Mouse (Mus musculus) mouse trophoblast stem cell (cell line): ENCODE data around the gene Bin2.
"Not testable (repeated sequence)": the region's sequence is repeated elsewhere in the genome, so short reads cannot be mapped to it uniquely, and the experiment has no call there.

ENCODE experiments used
- in situ Hi-C, 2 experiments: fragments of 300-500 bp; cut with MseI, MboI; formaldehyde crosslinking; loops; 2 replicates in 1 of 2; 3 replicates in 1 of 2; pipeline ENCODE4 v1.15.1; 2025

Bin2 gene

DNA sequence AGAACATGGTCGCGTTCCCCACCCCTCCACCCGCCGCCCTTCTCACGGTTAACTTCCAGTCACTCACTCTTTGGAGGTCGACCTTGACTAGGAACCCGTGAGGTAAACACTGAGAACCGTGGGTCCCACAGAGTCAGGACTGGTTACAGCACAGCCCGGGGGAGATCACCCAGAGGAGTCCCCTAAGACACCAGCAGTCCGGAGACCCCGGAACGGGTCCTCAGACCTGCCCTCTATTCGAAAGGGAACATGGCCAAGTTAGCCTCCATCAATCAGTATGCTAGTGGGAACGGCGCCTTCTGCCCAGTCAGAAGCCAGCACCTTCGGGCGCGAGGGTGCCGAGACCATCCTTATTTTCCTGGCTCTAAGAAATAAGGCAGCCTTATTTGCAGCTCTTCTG, 53.1 kb downstream of the Bin2 start:
- in situ Hi-C loops: no loop called here

DNA sequence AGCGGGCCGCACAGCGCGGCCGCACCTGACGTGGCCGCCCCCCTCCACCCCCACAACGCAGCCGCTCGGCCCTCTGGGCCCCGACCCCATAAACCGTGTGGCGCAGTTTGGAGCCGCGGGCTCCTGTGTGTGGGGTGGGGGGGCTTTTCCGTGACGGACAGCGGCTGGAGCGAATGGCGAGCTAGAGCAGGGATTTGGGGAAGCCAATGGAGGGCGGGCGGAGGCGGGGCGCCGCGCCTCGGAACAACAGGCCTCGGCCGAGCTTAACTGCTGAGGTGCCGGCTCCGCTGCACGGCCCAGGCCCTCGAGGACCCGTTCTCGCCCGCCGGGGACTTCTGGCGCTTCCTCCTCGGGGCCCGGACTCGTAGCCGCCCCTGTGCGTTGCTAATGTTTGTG, 53.5 kb downstream of the Bin2 start:
- in situ Hi-C loops: no loop called here

DNA sequence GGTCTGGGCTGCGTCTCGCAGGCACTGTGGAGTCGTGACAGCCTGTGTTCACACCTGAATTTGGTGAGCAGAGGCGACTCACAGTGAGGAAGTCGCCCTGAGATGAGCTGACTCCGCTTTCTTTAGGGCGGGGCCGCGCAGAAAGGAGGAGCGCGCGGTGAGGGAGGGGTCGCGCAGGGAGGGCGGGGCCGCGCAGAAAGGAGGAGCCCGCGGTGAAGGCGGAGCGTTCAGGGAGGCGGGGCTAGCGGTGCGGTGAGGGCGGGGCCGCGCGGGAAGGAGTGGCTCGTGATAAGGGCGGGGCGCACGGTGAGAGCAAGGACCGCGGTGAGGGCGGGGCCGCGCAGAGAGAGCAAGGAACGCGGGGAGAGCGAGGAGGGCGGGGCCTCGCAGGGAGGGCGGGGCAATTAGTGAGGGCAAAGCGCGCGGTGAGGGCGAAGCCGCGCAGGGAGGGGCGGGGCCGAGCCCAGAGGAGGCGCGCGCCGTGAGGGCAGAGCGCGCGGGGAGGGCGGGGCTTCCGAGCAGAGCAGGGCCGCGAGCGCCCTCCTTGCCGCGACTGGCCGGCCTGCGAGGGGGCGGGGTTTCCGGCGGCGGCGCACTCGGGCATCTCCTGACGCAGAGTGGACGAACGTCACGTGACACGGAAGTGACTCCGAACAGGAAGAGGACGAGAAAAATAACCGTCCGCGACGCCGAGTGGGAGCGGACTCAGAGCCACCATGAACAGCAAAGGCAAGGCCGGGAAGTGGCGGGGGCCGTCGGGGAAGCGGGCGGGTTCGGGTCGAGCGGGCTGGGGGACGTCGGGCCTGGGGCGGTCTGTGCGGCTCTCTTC, 54.1 kb downstream of the Bin2 start, which contains the start of gene Dazap2:
TSS of gene Dazap2 (plus strand) at position 354 of the 829 bp plus-strand sequence.
- in situ Hi-C loops: no loop called here

GRCm38 (mm10) chr15:100614218-100614995, 54.9 kb downstream of the Bin2 start:
- in situ Hi-C loops: no loop called here

- in situ Hi-C loops: no loop called here
Measured at GRCm38 (mm10) chr15:100613584-100613983, 55.8 kb downstream of the Bin2 start.

DNA sequence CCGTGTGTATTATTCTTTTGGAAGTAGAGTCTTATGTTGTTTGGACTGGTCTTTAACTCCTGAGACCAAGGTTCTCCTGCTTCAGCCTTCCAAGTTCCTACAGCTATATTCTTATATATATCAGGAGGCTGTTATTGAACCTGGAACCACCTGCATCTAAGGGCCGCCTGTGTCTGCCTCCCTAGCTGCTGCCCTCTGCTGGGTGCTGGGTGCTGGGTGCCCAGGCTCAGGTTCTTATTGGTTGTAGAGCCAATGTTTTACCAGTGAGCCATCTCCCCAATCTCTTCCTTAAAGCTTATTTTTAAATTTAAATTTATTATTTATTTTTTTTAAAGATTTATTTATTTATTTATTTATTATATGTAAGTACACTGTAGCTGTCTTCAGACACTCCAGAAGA, 56.9 kb downstream of the Bin2 start:
- in situ Hi-C loops: no loop called here

- in situ Hi-C loops: no loop called here
Measured at GRCm38 (mm10) chr15:100611951-100612350, 57.4 kb downstream of the Bin2 start.

DNA sequence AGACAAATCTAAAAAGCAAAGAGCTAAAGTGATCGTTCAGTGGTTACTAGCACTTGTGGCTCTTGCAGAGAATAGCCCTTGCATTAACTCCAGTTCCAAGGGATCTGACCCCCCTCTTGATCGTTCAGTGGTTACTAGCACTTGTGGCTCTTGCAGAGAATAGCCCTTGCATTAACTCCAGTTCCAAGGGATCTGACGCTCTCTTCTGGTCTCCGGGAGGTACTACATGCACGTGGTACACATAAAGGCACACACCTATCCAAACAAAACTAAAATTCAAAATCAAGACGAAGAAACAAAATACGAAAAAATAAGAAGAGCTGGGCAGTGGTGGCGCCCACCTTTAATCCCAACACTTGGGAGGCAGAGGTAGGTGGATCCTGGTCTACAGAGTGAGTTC, 62.7 kb downstream of the Bin2 start:
- in situ Hi-C loops: not testable (repeated sequence)

GRCm38 (mm10) chr15:100601669-100602068, 67.7 kb downstream of the Bin2 start:
- in situ Hi-C loops: no loop called here

- in situ Hi-C loops: no loop called here
Measured at GRCm38 (mm10) chr15:100600696-100601272, 68.6 kb downstream of the Bin2 start.

- in situ Hi-C loops: no loop called here
Measured at GRCm38 (mm10) chr15:100600047-100600695, 69.2 kb downstream of the Bin2 start.

GRCm38 (mm10) chr15:100599276-100600046, 69.9 kb downstream of the Bin2 start, which contains the start of gene Pou6f1:
Pou6f1 (minus strand) TSS chr15:100599984.
- in situ Hi-C loops: no loop called here

- in situ Hi-C loops: no loop called here
Measured at GRCm38 (mm10) chr15:100598883-100599275, 70.5 kb downstream of the Bin2 start.

- in situ Hi-C loops: no loop called here
Measured at GRCm38 (mm10) chr15:100598287-100598882, 71.0 kb downstream of the Bin2 start.

- in situ Hi-C loops: no loop called here
Measured at GRCm38 (mm10) chr15:100592817-100593216, 76.5 kb downstream of the Bin2 start.
